Mouse (Mus musculus) embryonic facial prominence, embryonic 12.5 days (tissue): ENCODE results near the gene Znrf1. TPM values are rescaled to one million over a fixed set of nuclear protein-coding genes. Genes with fewer than 3 reads are reported as not detected.
"Not testable (repeated sequence)": the region's sequence is repeated elsewhere in the genome, so short reads cannot be mapped to it uniquely, and the experiment has no call there.

Experiments
- ATAC-seq: fragments of 200-750 bp; cut with Nextera tagmentation; 2 replicates; pipeline ENCODE4 v1.8.0; 2017; ENCODE audit not compliant: insufficient number of reproducible peaks, insufficient read depth, low FRiP score, low TSS enrichment
- H3K27ac ChIP-seq: fragments of 300-500 bp; sonication (generic); 2 replicates; pipeline ENCODE4 v1.5.1; 2016; ENCODE audit warnings: mild to moderate bottlenecking
- H3K27me3 ChIP-seq: fragments of 300-500 bp; sonication (generic); 2 replicates; pipeline ENCODE4 v1.6.1; 2016; ENCODE audit warnings: mild to moderate bottlenecking, moderate library complexity
- H3K36me3 ChIP-seq: fragments of 300-500 bp; sonication (generic); 2 replicates; pipeline ENCODE4 v1.6.1; 2016; ENCODE audit warnings: mild to moderate bottlenecking
- H3K4me1 ChIP-seq: fragments of 300-500 bp; sonication (generic); 2 replicates; pipeline ENCODE4 v1.6.1; 2016
- H3K4me2 ChIP-seq: fragments of 300-500 bp; sonication (generic); replicated peaks from 2 replicates; pipeline ENCODE4 v1.6.1; 2016; ENCODE audit warnings: mild to moderate bottlenecking, moderate library complexity
- H3K4me3 ChIP-seq: fragments of 300-500 bp; sonication (generic); 2 replicates; pipeline ENCODE4 v1.5.1; 2016; ENCODE audit warnings: mild to moderate bottlenecking
- H3K9ac ChIP-seq: fragments of 300-500 bp; sonication (generic); 2 replicates; pipeline ENCODE4 v1.6.1; 2016; ENCODE audit warnings: mild to moderate bottlenecking, moderate library complexity
- H3K9me3 ChIP-seq: fragments of 300-500 bp; sonication (generic); 2 replicates; pipeline ENCODE4 v1.6.1; 2016; ENCODE audit warnings: mild to moderate bottlenecking, moderate library complexity
- WGBS: fragments of 180-500 bp; shearing (Covaris S2); methylation state at CpG from one replicate; pipeline ENCODE4 v1.1.7; 2016; 5-methylcytosine and 5-hydroxymethylcytosine counted together
- polyA plus RNA-seq: library from polyadenylated mRNA; unstranded; fragments of >200 nt; fragmentation: Nextera tagmentation; extraction: Ambion mirVana; gene quantifications from 2 replicates; pipeline ENCODE4 v1.2.1, GENCODE M21; 2016

Znrf1 gene
- 79.5 TPM in 2 replicates for polyA plus RNA-seq

GRCm38 (mm10) chr8:111536031-111536977, at the start of gene Znrf1:
Gene Znrf1, plus strand, starts transcription at chr8:111536097.
- peak within 1 kb of the TSS; percentile 65 for H3K4me2 ChIP-seq
- no peaks in the 10 kb centered on the region for H3K27me3 ChIP-seq
- H3K4me3 ChIP-seq, result peak within 1 kb of the TSS; percentile 91
- WGBS, result under 1% methylated on average over 76 of the region's 100 CpGs
- H3K9ac ChIP-seq, result peak within 1 kb of the TSS; percentile 98
- peak; percentile 84 for ATAC-seq
- peaks cover 30% of the 10 kb centered on the region for H3K4me1 ChIP-seq
- H3K36me3 ChIP-seq, result no peaks in the 10 kb centered on the region
- H3K9me3 ChIP-seq, result no peaks in the 10 kb centered on the region
- H3K27ac ChIP-seq, result peak within 1 kb of the TSS; percentile 96

- Histone ChIP-seq H3K36me3 (peaks cover 20% of the 10 kb centered on the region), H3K27ac (0 out of 2 replicates have a peak overlapping the region, but pooled peaks have one; percentile 20), H3K9ac (no peak overlapping the region), H3K4me2 (no peak overlapping the region), H3K9me3 (no peaks in the 10 kb centered on the region), H3K4me3 (no peak overlapping the region), H3K27me3 (no peaks in the 10 kb centered on the region), H3K4me1 (peaks cover 3% of the 10 kb centered on the region; the same call in 1 of the 2 replicates)
- ATAC-seq, result no peak
- 87% methylated on average over 10 of the region's 10 CpGs for WGBS
Observed at GRCm38 (mm10) chr8:111490034-111490591, 45.8 kb upstream of the Znrf1 start.

- Histone ChIP-seq H3K9ac (no peak overlapping the region), H3K36me3 (peaks cover 22% of the 10 kb centered on the region), H3K9me3 (no peaks in the 10 kb centered on the region), H3K4me2 (no peak overlapping the region), H3K27ac (no peak overlapping the region), H3K27me3 (no peaks in the 10 kb centered on the region), H3K4me1 (peaks cover 3% of the 10 kb centered on the region; the same call in 1 of the 2 replicates), H3K4me3 (no peak overlapping the region)
- no peak for ATAC-seq
- 77% methylated on average over 7 of the region's 7 CpGs for WGBS
Observed at GRCm38 (mm10) chr8:111491191-111491590, 44.7 kb upstream of the Znrf1 start.

- 89% methylated on average over 9 of the region's 9 CpGs for WGBS
Observed at GRCm38 (mm10) chr8:111492508-111492907, 43.4 kb upstream of the Znrf1 start.

GRCm38 (mm10) chr8:111493176-111493575, 42.7 kb upstream of the Znrf1 start:
- peaks cover 30% of the 10 kb centered on the region for H3K36me3 ChIP-seq
- no peak overlapping the region for H3K27ac ChIP-seq
- no peaks in the 10 kb centered on the region for H3K27me3 ChIP-seq
- WGBS, result 87% methylated on average over 3 of the region's 3 CpGs
- no peak overlapping the region for H3K4me2 ChIP-seq
- ATAC-seq, result no peak
- H3K4me1 ChIP-seq, result peaks cover 3% of the 10 kb centered on the region; the same call in 1 of the 2 replicates
- no peak overlapping the region for H3K9ac ChIP-seq
- H3K4me3 ChIP-seq, result no peak overlapping the region
- no peaks in the 10 kb centered on the region for H3K9me3 ChIP-seq

More at GRCm38 (mm10) chr8:111492508-111492907, 43.4 kb upstream of the Znrf1 start:
- no peak for ATAC-seq
- peaks cover 3% of the 10 kb centered on the region; the same call in 1 of the 2 replicates for H3K4me1 ChIP-seq
- H3K36me3 ChIP-seq, result peaks cover 23% of the 10 kb centered on the region
- H3K27ac ChIP-seq, result no peak overlapping the region
- no peaks in the 10 kb centered on the region for H3K27me3 ChIP-seq
- H3K9me3 ChIP-seq, result no peaks in the 10 kb centered on the region
- no peak overlapping the region for H3K4me2 ChIP-seq
- no peak overlapping the region for H3K9ac ChIP-seq
- H3K4me3 ChIP-seq, result no peak overlapping the region

GRCm38 (mm10) chr8:111496326-111496725, 39.6 kb upstream of the Znrf1 start:
- no peaks in the 10 kb centered on the region for H3K4me1 ChIP-seq
- no peaks in the 10 kb centered on the region for H3K9me3 ChIP-seq
- peaks cover 43% of the 10 kb centered on the region for H3K36me3 ChIP-seq
- H3K27me3 ChIP-seq, result no peaks in the 10 kb centered on the region
- no peak overlapping the region for H3K27ac ChIP-seq
- 87% methylated on average over 7 of the region's 7 CpGs for WGBS
- no peak overlapping the region for H3K9ac ChIP-seq
- H3K4me2 ChIP-seq, result no peak overlapping the region
- no peak overlapping the region for H3K4me3 ChIP-seq
- ATAC-seq, result no peak

- H3K4me3 ChIP-seq, H3K4me2 ChIP-seq, ATAC-seq, H3K9me3 ChIP-seq, H3K27ac ChIP-seq, H3K9ac ChIP-seq, H3K4me1 ChIP-seq, H3K27me3 ChIP-seq: not testable (repeated sequence)
- H3K36me3 ChIP-seq, result peaks cover 49% of the 10 kb centered on the region
- WGBS, result 89% methylated on average over 6 of the region's 6 CpGs
Observed at GRCm38 (mm10) chr8:111498249-111498648, 37.6 kb upstream of the Znrf1 start.

- Histone ChIP-seq H3K27me3 (no peaks in the 10 kb centered on the region), H3K4me3 (no peak overlapping the region), H3K9ac (no peak overlapping the region), H3K9me3 (no peaks in the 10 kb centered on the region), H3K4me2 (no peak overlapping the region), H3K36me3 (peaks cover 33% of the 10 kb centered on the region), H3K27ac (no peak overlapping the region), H3K4me1 (no peaks in the 10 kb centered on the region)
- WGBS, result 63% methylated on average over 11 of the region's 11 CpGs
- ATAC-seq, result no peak
Observed at GRCm38 (mm10) chr8:111501724-111502464, 34.0 kb upstream of the Znrf1 start.

- H3K27me3 ChIP-seq, result no peaks in the 10 kb centered on the region
- peaks cover 7% of the 10 kb centered on the region; the same call in 1 of the 2 replicates for H3K4me1 ChIP-seq
- H3K4me2 ChIP-seq, result no peak overlapping the region
- no peak overlapping the region for H3K9ac ChIP-seq
- H3K9me3 ChIP-seq, result no peaks in the 10 kb centered on the region
- ATAC-seq, result no peak
- 46% methylated on average over 2 of the region's 2 CpGs for WGBS
- H3K27ac ChIP-seq, result no peak overlapping the region
- no peak overlapping the region for H3K4me3 ChIP-seq
- peaks cover 4% of the 10 kb centered on the region; the same call in 1 of the 2 replicates for H3K36me3 ChIP-seq
Observed at GRCm38 (mm10) chr8:111508566-111508965, 27.3 kb upstream of the Znrf1 start.

- Histone ChIP-seq H3K9me3 (no peaks in the 10 kb centered on the region), H3K4me1 (peaks cover 7% of the 10 kb centered on the region; the same call in 1 of the 2 replicates), H3K4me2 (no peak overlapping the region), H3K9ac (no peak overlapping the region), H3K36me3 (no peaks in the 10 kb centered on the region), H3K27me3 (no peaks in the 10 kb centered on the region), H3K27ac (no peak overlapping the region), H3K4me3 (no peak overlapping the region)
- no peak for ATAC-seq
- WGBS, result 92% methylated on average over 11 of the region's 11 CpGs
Observed at GRCm38 (mm10) chr8:111509278-111509677, 26.6 kb upstream of the Znrf1 start.

- no peak for ATAC-seq
Observed at GRCm38 (mm10) chr8:111510401-111510800, 25.5 kb upstream of the Znrf1 start.

More at GRCm38 (mm10) chr8:111510401-111510800, 25.5 kb upstream of the Znrf1 start:
- no peak overlapping the region for H3K9ac ChIP-seq
- H3K4me3 ChIP-seq, result no peak overlapping the region
- H3K4me2 ChIP-seq, result no peak overlapping the region
- H3K9me3 ChIP-seq, result no peaks in the 10 kb centered on the region
- 71% methylated on average over 4 of the region's 4 CpGs for WGBS
- H3K27me3 ChIP-seq, result no peaks in the 10 kb centered on the region
- peaks cover 7% of the 10 kb centered on the region; the same call in 1 of the 2 replicates for H3K4me1 ChIP-seq
- no peaks in the 10 kb centered on the region for H3K36me3 ChIP-seq
- no peak overlapping the region for H3K27ac ChIP-seq
